Mouse (Mus musculus) neural tube, embryonic 11.5 days (tissue): ENCODE results near the gene Fam161a. TPM values are rescaled to one million over a fixed set of nuclear protein-coding genes. Genes with fewer than 3 reads are reported as not detected.

Source experiments
- ATAC-seq: fragments of 200-750 bp; cut with Nextera tagmentation; 2 replicates; pipeline ENCODE4 v1.8.0; 2017; ENCODE audit warnings: moderate number of reproducible peaks, mild to moderate bottlenecking, moderate TSS enrichment, moderate library complexity; ENCODE audit not compliant: insufficient read depth, low FRiP score, low TSS enrichment
- DNase-seq: peaks from one replicate; pipeline ENCODE4 v3.0.0-alpha.2; 2015; ENCODE audit warnings: low spot score
- H3K27ac ChIP-seq: fragments of 300-500 bp; sonication (generic); 2 replicates; pipeline ENCODE4 v1.5.1; 2014; ENCODE audit warnings: low read depth, mild to moderate bottlenecking, low read length
- H3K27me3 ChIP-seq: fragments of 300-500 bp; sonication (generic); 2 replicates; pipeline ENCODE4 v1.6.1; 2014; ENCODE audit warnings: mild to moderate bottlenecking, low read length, mixed read lengths; ENCODE audit not compliant: control insufficient read depth, insufficient read depth
- H3K36me3 ChIP-seq: fragments of 300-500 bp; sonication (generic); 2 replicates; pipeline ENCODE4 v1.6.1; 2014; ENCODE audit warnings: mild to moderate bottlenecking, low read length, moderate library complexity, mixed read lengths; ENCODE audit not compliant: control insufficient read depth, insufficient read depth
- H3K4me1 ChIP-seq: fragments of 300-500 bp; sonication (generic); 2 replicates; pipeline ENCODE4 v1.6.1; 2014; ENCODE audit warnings: low read length, mixed read lengths; ENCODE audit not compliant: control insufficient read depth, insufficient read depth
- H3K4me2 ChIP-seq: fragments of 300-500 bp; sonication (generic); 2 replicates; pipeline ENCODE4 v1.6.1; 2014; ENCODE audit warnings: low read depth, mild to moderate bottlenecking, moderate library complexity
- H3K4me3 ChIP-seq: fragments of 300-500 bp; sonication (generic); 2 replicates; pipeline ENCODE4 v1.5.1; 2014; ENCODE audit warnings: low read depth, low read length
- H3K9ac ChIP-seq: fragments of 300-500 bp; sonication (generic); 2 replicates; pipeline ENCODE4 v1.6.1; 2014; ENCODE audit warnings: mild to moderate bottlenecking, low read length
- H3K9me3 ChIP-seq: fragments of 300-500 bp; sonication (generic); 2 replicates; pipeline ENCODE4 v1.6.1; 2016; ENCODE audit warnings: low read length; ENCODE audit not compliant: control insufficient read depth
- WGBS: fragments of 180-500 bp; shearing (Covaris S2); extraction: QIAGEN DNeasy Blood & Tissue Kit; methylation state at CpG from one replicate; pipeline ENCODE4 v1.1.7; 2014; 5-methylcytosine and 5-hydroxymethylcytosine counted together
- polyA plus RNA-seq: library from polyadenylated mRNA; unstranded; fragments of >200 nt; fragmentation: Nextera tagmentation; extraction: Ambion mirVana; gene quantifications from 2 replicates; pipeline ENCODE4 v1.2.1, GENCODE M21; 2014

The Fam161a gene
- polyA plus RNA-seq, 1 experiment from 2014 or later = 3.8 TPM

- H3K4me1 ChIP-seq = no peaks in the 10 kb centered on the region
- 97% methylated on average over 1 of the region's 1 CpGs for WGBS
These were observed 71.2 kb downstream of the Fam161a start for GRCm38 (mm10) chr11:23078541-23078940.

More at GRCm38 (mm10) chr11:23078541-23078940, 71.2 kb downstream of the Fam161a start:
- H3K9me3 ChIP-seq = no peaks in the 10 kb centered on the region
- H3K9ac ChIP-seq = no peak overlapping the region
- H3K4me2 ChIP-seq = no peak overlapping the region
- no peaks in the 10 kb centered on the region for H3K36me3 ChIP-seq
- H3K27me3 ChIP-seq = no peaks in the 10 kb centered on the region
- H3K27ac ChIP-seq = no peak overlapping the region
- H3K4me3 ChIP-seq = no peak overlapping the region
- DNase-seq (no peak), ATAC-seq (no peak)

Other genes with a start within 250 kb of the Fam161a start
- 2.0 and 2.1 TPM in 2 replicates for gene B3gnt2, start 146.6 kb upstream of the Fam161a start, polyA plus RNA-seq
- 4.8 and 5.2 TPM in 2 replicates for gene Zrsr1, start 35.5 kb upstream of the Fam161a start, polyA plus RNA-seq
- 5.7 and 5.9 TPM in 2 replicates for gene Gm28048, start 25.4 kb upstream of the Fam161a start, polyA plus RNA-seq
- gene Commd1, start 25.1 kb upstream of the Fam161a start, polyA plus RNA-seq = 371 and 372 TPM in 2 replicates
- gene Cct4, start 17.0 kb upstream of the Fam161a start, polyA plus RNA-seq = 435 and 451 TPM in 2 replicates
- gene Xpo1, start 248.5 kb downstream of the Fam161a start, polyA plus RNA-seq = 161 TPM in 2 replicates